Mouse (Mus musculus) E14TG2a.4 (cell line): ENCODE measurements at regions not wholly inside any gene's neighbourhood (a gene's known extent, or its start where the extent isn't known, plus 50 kb on each side); places are given as distances from the start of the nearest gene placed in this dataset.

Source experiments
- H3K27me3 ChIP-seq: 2 replicates; pipeline ENCODE4 v1.6.1; 2014; ENCODE audit warnings: low read length, control low read depth; ENCODE audit not compliant: insufficient read depth
- H3K36me3 ChIP-seq: 2 replicates; pipeline ENCODE4 v1.6.1; 2014; ENCODE audit warnings: low read length, control low read depth; ENCODE audit not compliant: insufficient read depth
- H3K4me1 ChIP-seq: replicated peaks from 2 replicates; pipeline ENCODE4 v1.6.1; 2014; ENCODE audit warnings: low read depth, low read length, control low read depth
- H3K4me3 ChIP-seq: replicated peaks from 2 replicates; pipeline ENCODE4 v1.5.1; 2014; ENCODE audit warnings: mild to moderate bottlenecking, low read length
- H3K9me3 ChIP-seq: 2 replicates; pipeline ENCODE4 v1.6.1; 2014; ENCODE audit warnings: low read length, control low read depth
- CTCF ChIP-seq: conservative IDR thresholded peaks from 2 replicates; pipeline ENCODE4 v1.5.1; 2014; ENCODE audit warnings: low read length
- NANOG ChIP-seq: IDR thresholded peaks from 2 replicates; pipeline ENCODE4 v1.6.1; 2014; ENCODE audit warnings: borderline replicate concordance, low read length, mixed read lengths
- POU5F1 ChIP-seq: IDR thresholded peaks from 2 replicates; pipeline ENCODE4 v1.6.1; 2014; ENCODE audit warnings: low read length, borderline replicate concordance

- no peaks in the 10 kb centered on the region for H3K36me3 ChIP-seq
- no peak overlapping the region for H3K4me3 ChIP-seq
- H3K4me1 ChIP-seq = no peaks in the 10 kb centered on the region
- no peaks in the 10 kb centered on the region for H3K9me3 ChIP-seq
- no peak for TF ChIP-seq NANOG
- TF ChIP-seq POU5F1 = no peak
- no peak for TF ChIP-seq CTCF
- no peaks in the 10 kb centered on the region for H3K27me3 ChIP-seq
These were observed 791.9 kb upstream of the 4930452B06Rik start for GRCm38 (mm10) chr14:9457801-9458495.

- no peaks in the 10 kb centered on the region for H3K27me3 ChIP-seq
- H3K9me3 ChIP-seq = no peaks in the 10 kb centered on the region
- TF ChIP-seq NANOG = no peak
- TF ChIP-seq CTCF = no peak
- no peak for TF ChIP-seq POU5F1
- H3K36me3 ChIP-seq = no peaks in the 10 kb centered on the region
- H3K4me1 ChIP-seq = no peaks in the 10 kb centered on the region
- H3K4me3 ChIP-seq = no peak overlapping the region
These were observed 789.9 kb upstream of the 4930452B06Rik start for GRCm38 (mm10) chr14:9455986-9456385.

GRCm38 (mm10) chr14:9449942-9450341, 783.9 kb upstream of the 4930452B06Rik start:
- Histone ChIP-seq H3K9me3 (no peaks in the 10 kb centered on the region), H3K36me3 (no peaks in the 10 kb centered on the region), H3K4me3 (no peak overlapping the region), H3K27me3 (no peaks in the 10 kb centered on the region), H3K4me1 (no peaks in the 10 kb centered on the region)
- TF ChIP-seq POU5F1 (no peak), CTCF (no peak), NANOG (no peak)

- no peaks in the 10 kb centered on the region for H3K4me1 ChIP-seq
- no peaks in the 10 kb centered on the region for H3K27me3 ChIP-seq
- H3K4me3 ChIP-seq = no peak overlapping the region
- H3K9me3 ChIP-seq = no peaks in the 10 kb centered on the region
- no peak for TF ChIP-seq NANOG
- no peak for TF ChIP-seq POU5F1
- no peak for TF ChIP-seq CTCF
- H3K36me3 ChIP-seq = no peaks in the 10 kb centered on the region
These were observed 771.9 kb upstream of the 4930452B06Rik start for GRCm38 (mm10) chr14:9437896-9438295.

GRCm38 (mm10) chr14:9435136-9435535, 769.1 kb upstream of the 4930452B06Rik start:
- H3K27me3 ChIP-seq = no peaks in the 10 kb centered on the region
- no peaks in the 10 kb centered on the region for H3K4me1 ChIP-seq
- no peaks in the 10 kb centered on the region for H3K9me3 ChIP-seq
- no peaks in the 10 kb centered on the region for H3K36me3 ChIP-seq
- H3K4me3 ChIP-seq = no peak overlapping the region
- TF ChIP-seq NANOG (no peak), POU5F1 (no peak), CTCF (no peak)

- no peaks in the 10 kb centered on the region for H3K4me1 ChIP-seq
- no peaks in the 10 kb centered on the region for H3K27me3 ChIP-seq
- TF ChIP-seq CTCF (no peak), POU5F1 (no peak), NANOG (no peak)
- no peak overlapping the region for H3K4me3 ChIP-seq
- H3K9me3 ChIP-seq = no peaks in the 10 kb centered on the region
- H3K36me3 ChIP-seq = no peaks in the 10 kb centered on the region
These were observed 767.1 kb upstream of the 4930452B06Rik start for GRCm38 (mm10) chr14:9433081-9433590.

- H3K36me3 ChIP-seq = no peaks in the 10 kb centered on the region
- H3K4me1 ChIP-seq = no peaks in the 10 kb centered on the region
- H3K9me3 ChIP-seq = no peaks in the 10 kb centered on the region
- TF ChIP-seq POU5F1 = no peak
- TF ChIP-seq CTCF = no peak
- TF ChIP-seq NANOG = no peak
- no peaks in the 10 kb centered on the region for H3K27me3 ChIP-seq
- H3K4me3 ChIP-seq = no peak overlapping the region
These were observed 765.8 kb upstream of the 4930452B06Rik start for GRCm38 (mm10) chr14:9431798-9432197.

- Histone ChIP-seq H3K27me3 (no peaks in the 10 kb centered on the region), H3K9me3 (no peaks in the 10 kb centered on the region), H3K36me3 (no peaks in the 10 kb centered on the region), H3K4me1 (no peaks in the 10 kb centered on the region), H3K4me3 (no peak overlapping the region)
- TF ChIP-seq CTCF = no peak
- TF ChIP-seq POU5F1 = no peak
- no peak for TF ChIP-seq NANOG
These were observed 745.9 kb upstream of the 4930452B06Rik start for GRCm38 (mm10) chr14:9411822-9412403.

GRCm38 (mm10) chr14:9403688-9404087, 737.6 kb upstream of the 4930452B06Rik start:
- no peaks in the 10 kb centered on the region for H3K4me1 ChIP-seq
- H3K4me3 ChIP-seq = no peak overlapping the region
- H3K9me3 ChIP-seq = no peaks in the 10 kb centered on the region
- no peaks in the 10 kb centered on the region for H3K36me3 ChIP-seq
- TF ChIP-seq CTCF = no peak
- no peak for TF ChIP-seq POU5F1
- no peak for TF ChIP-seq NANOG
- H3K27me3 ChIP-seq = no peaks in the 10 kb centered on the region
